Mouse (Mus musculus) MEL (cell line): ENCODE results near the gene Cabp2.

ENCODE experiments used
- CTCF ChIP-seq, 3 experiments: IDR thresholded peaks in 2 of 3; conservative IDR thresholded peaks in 1 of 3; 2 replicates each; pipeline ENCODE4 v1.5.1; 2011 to 2012; ENCODE audit warnings: low read length in 3 of 3, low read depth in 2 of 3, mild to moderate bottlenecking in 2 of 3, improper control_type of control experiment in 1 of 3, inconsistent platforms in 1 of 3, mixed read lengths in 1 of 3, moderate library complexity in 1 of 3; ENCODE audit not compliant: control insufficient read depth in 1 of 3, insufficient read depth in 1 of 3, poor library complexity in 1 of 3, severe bottlenecking in 1 of 3
- EP300 ChIP-seq, 2 experiments: IDR thresholded peaks; 2 replicates each; pipeline ENCODE4 v1.6.1; 2011; ENCODE audit warnings: improper control_type of control experiment in 2 of 2, low read length in 2 of 2, low read depth in 1 of 2, mild to moderate bottlenecking in 1 of 2
- JUND ChIP-seq: IDR thresholded peaks from 2 replicates; pipeline ENCODE4 v1.6.1; 2011; ENCODE audit warnings: low read depth, mild to moderate bottlenecking, improper control_type of control experiment, low read length
- MAZ ChIP-seq: IDR thresholded peaks from 2 replicates; pipeline ENCODE4 v1.6.1; 2012; ENCODE audit warnings: low read depth, mild to moderate bottlenecking, inconsistent platforms, low read length, improper control_type of control experiment
- NELFE ChIP-seq: IDR thresholded peaks from 2 replicates; pipeline ENCODE4 v1.6.1; 2011; ENCODE audit warnings: low read depth, low read length, improper control_type of control experiment
- POLR2A ChIP-seq, 2 experiments: IDR thresholded peaks; 2 replicates each; pipeline ENCODE4 v1.6.1; 2011 to 2012; ENCODE audit warnings: low read length in 2 of 2, mild to moderate bottlenecking in 2 of 2, control low read depth in 1 of 2, improper control_type of control experiment in 1 of 2, low read depth in 1 of 2, moderate library complexity in 1 of 2; ENCODE audit not compliant: control insufficient read depth in 1 of 2, insufficient read depth in 1 of 2, poor library complexity in 1 of 2
- ZNF384 ChIP-seq: IDR thresholded peaks from 2 replicates; pipeline ENCODE4 v1.6.1; 2012; ENCODE audit warnings: low read depth, mild to moderate bottlenecking, inconsistent platforms, low read length, improper control_type of control experiment

GRCm38 (mm10) chr19:4054613-4055012 is 26.8 kb upstream of the Cabp2 start:
- TF ChIP-seq CTCF (IDR thresholded peaks at IDR 0.05 in 2 of 3, conservative IDR thresholded peaks at IDR 0.05 in 1 of 3; ENCODE audit: control insufficient read depth in 1 of 3, insufficient read depth in 1 of 3, low read depth in 2 of 3, low read length in 3 of 3, poor library complexity in 1 of 3, severe bottlenecking in 1 of 3) (no peak), MAZ (no peak), JUND (no peak), POLR2A (IDR thresholded peaks at IDR 0.05; ENCODE audit: control insufficient read depth in 1 of 2, insufficient read depth in 1 of 2, low read depth in 1 of 2, low read length in 2 of 2, poor library complexity in 1 of 2) (no peak), EP300 (IDR thresholded peaks at IDR 0.05; ENCODE audit: low read depth in 1 of 2, low read length in 2 of 2) (no peak), NELFE (no peak), ZNF384 (no peak)
